Mouse (Mus musculus): Measurements from ENCODE around the gene Oxt.

- TF ChIP-seq GATA1 (IDR thresholded peaks at IDR 0.05; ENCODE audit: low read length) = no peak
- TF ChIP-seq TAL1 (IDR thresholded peaks at IDR 0.05; ENCODE audit: low read length) = no peak
Measured at GRCm38 (mm10) chr2:130564983-130565382, 11.0 kb upstream of the Oxt start.
